Mouse (Mus musculus) embryonic fibroblast, embryonic 13.5 days (primary cell): Measurements from ENCODE around the gene Agpat1.

ENCODE experiments used
- CTCF ChIP-seq: IDR thresholded peaks from 2 replicates; pipeline ENCODE4 v1.5.1; 2011; ENCODE audit warnings: mild to moderate bottlenecking, control low read depth, low read length, moderate library complexity, borderline replicate concordance; ENCODE audit not compliant: insufficient read depth
- POLR2A ChIP-seq: IDR thresholded peaks from 2 replicates; pipeline ENCODE4 v1.6.1; 2011; ENCODE audit warnings: low read depth, mild to moderate bottlenecking, control low read depth, low read length, moderate library complexity

- no peak for TF ChIP-seq CTCF
- peak; percentile 83 for TF ChIP-seq POLR2A
These were observed 23.3 kb downstream of the Agpat1 start for GRCm38 (mm10) chr17:34627093-34627942.
